Mouse (Mus musculus) small intestine, adult 2 months (tissue): ENCODE measurements around the gene Mad1l1. TPM values are rescaled to one million over a fixed set of nuclear protein-coding genes. Genes with fewer than 3 reads are reported as not detected.

Experiments
- H3K27ac ChIP-seq: fragments of 200-500 bp; 2 replicates; pipeline ENCODE4 v1.5.1; 2012; ENCODE audit warnings: low read depth, low read length, control low read depth, inconsistent platforms; ENCODE audit not compliant: insufficient read depth
- H3K27me3 ChIP-seq: fragments of 200-500 bp; 2 replicates; pipeline ENCODE4 v1.6.1; 2012; ENCODE audit warnings: mild to moderate bottlenecking, moderate library complexity, low read length, inconsistent platforms; ENCODE audit not compliant: control insufficient read depth, insufficient read depth
- H3K36me3 ChIP-seq: fragments of 200-500 bp; 2 replicates; pipeline ENCODE4 v1.6.1; 2012; ENCODE audit warnings: mild to moderate bottlenecking, low read length, control low read depth, inconsistent platforms; ENCODE audit not compliant: control insufficient read depth, insufficient read depth
- H3K4me1 ChIP-seq: fragments of 200-500 bp; 2 replicates; pipeline ENCODE4 v1.6.1; 2012; ENCODE audit warnings: low read length, inconsistent platforms, mixed read lengths; ENCODE audit not compliant: control insufficient read depth, insufficient read depth, insufficient read length
- H3K4me3 ChIP-seq: fragments of 200-500 bp; 2 replicates; pipeline ENCODE4 v1.5.1; 2012; ENCODE audit warnings: low read depth, mild to moderate bottlenecking, control low read depth, inconsistent platforms, low read length, moderate library complexity
- CTCF ChIP-seq: fragments of 200-500 bp; IDR thresholded peaks from 2 replicates; pipeline ENCODE4 v1.5.1; 2012; ENCODE audit warnings: low read depth, mild to moderate bottlenecking, control low read depth, inconsistent platforms, low read length, moderate library complexity, mixed read lengths; ENCODE audit not compliant: insufficient replicate concordance, insufficient read length; ENCODE audit errors: extremely low read depth
- POLR2A ChIP-seq: fragments of 200-500 bp; IDR thresholded peaks from 2 replicates; pipeline ENCODE4 v1.6.1; 2012; ENCODE audit warnings: low read depth, mild to moderate bottlenecking, control low read depth, inconsistent platforms, low read length, moderate library complexity
- WGBS: fragments of 180-500 bp; shearing (Covaris S2); methylation state at CpG from one replicate; pipeline ENCODE4 v1.1.7; 2018; 5-methylcytosine and 5-hydroxymethylcytosine counted together
- polyA plus RNA-seq: library from polyadenylated mRNA; depleted of rRNA; stranded (reverse); fragments of >200 nt; gene quantifications from 2 replicates; pipeline ENCODE4 v1.2.3, GENCODE M21; 2012

Gene Mad1l1
- polyA plus RNA-seq, 1 experiment: 22.9 TPM

DNA sequence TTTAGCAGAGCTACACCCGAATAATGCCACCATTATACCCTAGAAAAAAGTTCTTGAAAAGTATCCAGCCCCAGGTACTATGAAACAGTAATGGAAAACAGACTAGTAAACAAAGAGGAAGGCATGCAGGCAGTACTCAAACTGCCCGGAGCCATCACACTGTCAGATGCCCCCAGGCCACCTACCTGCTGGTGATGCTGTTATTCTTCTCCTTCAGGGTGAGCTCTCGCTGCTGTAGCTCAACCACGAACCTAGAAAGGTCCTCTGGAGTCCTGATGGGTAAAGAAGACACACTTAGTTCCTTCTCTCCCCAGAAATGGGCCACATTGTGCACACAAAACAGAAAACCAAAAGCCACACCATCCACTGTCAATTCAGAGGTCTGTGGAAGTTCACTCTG is 60.0 kb downstream of the Mad1l1 start:
- Histone ChIP-seq H3K27ac (no peak overlapping the region), H3K27me3 (no peaks in the 10 kb centered on the region), H3K4me1 (no peaks in the 10 kb centered on the region), H3K4me3 (no peak overlapping the region), H3K36me3 (no peaks in the 10 kb centered on the region)
- TF ChIP-seq POLR2A: no peak
- WGBS: 93% methylated on average over 4 of the region's 4 CpGs

DNA sequence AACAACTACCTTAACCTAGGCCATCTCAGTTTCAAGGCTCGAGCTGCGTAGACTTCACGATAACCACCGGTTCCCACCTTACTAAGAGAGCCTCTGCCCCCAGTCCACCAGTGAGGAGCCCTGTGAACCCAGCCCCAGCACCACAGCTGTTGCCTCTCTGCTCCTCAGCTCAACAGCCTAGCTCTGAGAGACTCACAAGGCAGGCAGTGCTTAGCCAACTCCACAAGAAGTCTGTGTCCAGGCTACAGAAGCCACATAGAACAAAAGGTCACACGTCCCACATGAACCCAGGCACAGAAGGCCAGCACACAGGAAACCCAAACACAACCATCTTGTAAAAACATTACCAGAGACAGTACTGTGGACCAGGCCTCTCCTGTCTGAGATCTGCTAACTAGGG is 62.7 kb downstream of the Mad1l1 start:
- no peaks in the 10 kb centered on the region for H3K4me1 ChIP-seq
- TF ChIP-seq POLR2A (no peak), CTCF (no peak)
- H3K4me3 ChIP-seq: no peak overlapping the region
- no peak overlapping the region for H3K27ac ChIP-seq
- WGBS: 94% methylated on average over 5 of the region's 5 CpGs
- no peaks in the 10 kb centered on the region for H3K27me3 ChIP-seq
- no peaks in the 10 kb centered on the region for H3K36me3 ChIP-seq

GRCm38 (mm10) chr5:140258035-140258434 is 63.3 kb downstream of the Mad1l1 start:
- TF ChIP-seq POLR2A (no peak), CTCF (no peak)
- WGBS: 87% methylated on average over 3 of the region's 3 CpGs
- Histone ChIP-seq H3K4me3 (no peak overlapping the region), H3K27me3 (no peaks in the 10 kb centered on the region), H3K27ac (no peak overlapping the region), H3K4me1 (no peaks in the 10 kb centered on the region), H3K36me3 (no peaks in the 10 kb centered on the region)

GRCm38 (mm10) chr5:140257439-140257838 is 63.9 kb downstream of the Mad1l1 start:
- no peaks in the 10 kb centered on the region for H3K4me1 ChIP-seq
- no peak overlapping the region for H3K27ac ChIP-seq
- H3K27me3 ChIP-seq: no peaks in the 10 kb centered on the region
- H3K36me3 ChIP-seq: no peaks in the 10 kb centered on the region
- no peak overlapping the region for H3K4me3 ChIP-seq
- no peak for TF ChIP-seq CTCF
- 93% methylated on average over 5 of the region's 5 CpGs for WGBS

DNA sequence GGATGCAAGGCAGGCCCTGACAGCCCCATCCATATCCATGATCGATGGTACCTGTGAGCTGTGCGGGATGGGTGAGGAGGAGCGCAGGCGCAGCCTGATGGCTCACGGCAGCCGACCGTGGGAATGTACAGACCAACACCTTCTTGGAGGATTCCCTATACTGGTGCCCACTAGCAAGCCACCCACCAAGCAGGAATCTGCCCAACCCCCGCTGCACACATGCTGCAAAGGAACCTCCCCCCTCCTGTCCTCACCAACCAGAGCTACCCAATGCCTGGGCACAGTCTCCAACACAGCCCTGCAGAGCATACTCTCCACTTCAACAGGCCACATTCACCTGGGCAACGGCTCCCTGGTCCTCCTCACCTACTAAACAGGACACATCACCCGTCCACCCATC is 64.7 kb downstream of the Mad1l1 start:
- Histone ChIP-seq H3K4me1 (no peaks in the 10 kb centered on the region), H3K36me3 (no peaks in the 10 kb centered on the region), H3K4me3 (no peak overlapping the region), H3K27me3 (no peaks in the 10 kb centered on the region), H3K27ac (no peak overlapping the region)
- WGBS: 93% methylated on average over 10 of the region's 10 CpGs
- no peak for TF ChIP-seq CTCF
- TF ChIP-seq POLR2A: no peak

- TF ChIP-seq CTCF (no peak), POLR2A (no peak)
Observed at GRCm38 (mm10) chr5:140255265-140255664, 66.1 kb downstream of the Mad1l1 start.

DNA sequence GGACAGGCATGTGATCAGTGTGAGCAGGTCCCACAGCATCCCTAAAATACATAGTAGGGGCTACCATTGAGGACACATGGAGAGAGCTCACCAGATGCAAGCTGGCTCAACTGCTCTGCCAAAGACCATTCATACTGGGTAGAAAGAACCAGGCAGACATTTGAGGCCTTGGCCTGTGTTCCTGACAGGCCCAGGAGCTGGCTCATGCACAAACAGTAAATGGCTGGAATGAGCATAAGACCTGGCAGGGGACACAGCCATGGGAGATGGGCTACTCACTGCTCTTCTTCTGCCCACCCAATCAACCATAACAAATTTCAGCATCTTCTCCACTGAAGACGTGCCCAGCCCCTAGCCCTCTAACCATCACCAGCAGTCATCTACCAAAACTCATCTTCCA is 66.7 kb downstream of the Mad1l1 start:
- Histone ChIP-seq H3K36me3 (no peaks in the 10 kb centered on the region), H3K27me3 (no peaks in the 10 kb centered on the region), H3K4me1 (no peaks in the 10 kb centered on the region), H3K4me3 (no peak overlapping the region), H3K27ac (no peak overlapping the region)
- 97% methylated on average over 1 of the region's 1 CpGs for WGBS
- TF ChIP-seq CTCF (no peak), POLR2A (no peak)

More at GRCm38 (mm10) chr5:140255265-140255664, 66.1 kb downstream of the Mad1l1 start:
- 84% methylated on average over 5 of the region's 5 CpGs for WGBS
- Histone ChIP-seq H3K4me1 (no peaks in the 10 kb centered on the region), H3K27ac (no peak overlapping the region), H3K4me3 (no peak overlapping the region), H3K36me3 (no peaks in the 10 kb centered on the region), H3K27me3 (no peaks in the 10 kb centered on the region)

DNA sequence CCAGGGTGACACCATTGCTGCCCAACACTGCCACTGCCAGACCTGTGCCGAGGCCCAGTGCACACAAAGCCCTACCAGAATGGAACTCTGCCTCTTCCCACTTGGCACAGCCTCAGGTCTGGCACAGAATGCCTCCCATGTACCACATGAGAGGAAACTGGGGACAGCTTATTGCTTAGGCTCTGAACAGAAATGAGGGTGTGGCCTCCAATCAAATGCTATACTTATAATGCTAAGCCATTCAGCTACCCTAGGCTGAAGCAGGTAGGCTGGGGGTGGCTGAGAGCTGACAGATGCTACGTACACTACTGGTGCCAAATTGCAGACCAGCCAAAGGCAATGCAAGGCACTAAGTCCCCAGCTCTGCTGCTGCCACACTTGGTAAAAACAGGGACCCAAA is 69.4 kb downstream of the Mad1l1 start:
- H3K36me3 ChIP-seq: no peaks in the 10 kb centered on the region
- no peaks in the 10 kb centered on the region for H3K27me3 ChIP-seq
- no peaks in the 10 kb centered on the region for H3K4me1 ChIP-seq
- TF ChIP-seq POLR2A (no peak), CTCF (no peak)
- no peak overlapping the region for H3K4me3 ChIP-seq
- WGBS: 71% methylated on average over 2 of the region's 2 CpGs
- H3K27ac ChIP-seq: no peak overlapping the region
